Mouse (Mus musculus): ENCODE results near the gene Taok1. TPM values are rescaled to one million over a fixed set of nuclear protein-coding genes. Genes with fewer than 3 reads are reported as not detected.

Taok1 gene
- total RNA-seq, 2 experiments from 2014 or later, result 15.4 to 28.9 TPM

DNA sequence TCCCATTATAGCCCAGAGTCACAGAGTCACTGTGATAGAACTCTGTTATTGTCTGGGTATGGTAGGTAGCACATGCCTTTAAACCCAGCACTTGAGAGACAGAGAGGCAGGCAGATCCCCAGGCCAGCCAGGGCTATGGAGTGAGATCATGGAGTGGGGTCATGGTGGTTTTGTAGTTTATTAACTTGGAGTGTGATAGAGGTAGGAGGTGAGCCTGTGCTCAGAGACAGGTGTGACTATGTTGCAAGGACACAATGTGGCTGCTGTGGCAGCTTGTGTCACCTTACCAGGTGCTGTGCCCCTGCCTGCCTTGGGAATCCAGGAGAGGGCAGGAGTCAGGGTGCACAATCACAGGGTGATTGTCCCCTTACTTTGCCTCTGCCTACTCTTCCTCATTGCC lies 112.1 kb downstream of the Taok1 start:
- no peak for ATAC-seq (replicated peaks; ENCODE audit: low FRiP score, low TSS enrichment, poor library complexity, severe bottlenecking)

- no peak for ATAC-seq (replicated peaks; ENCODE audit: low FRiP score, low TSS enrichment, poor library complexity, severe bottlenecking)
These were observed 112.8 kb downstream of the Taok1 start for GRCm38 (mm10) chr11:77494782-77495181.

GRCm38 (mm10) chr11:77494344-77494676 lies 113.3 kb downstream of the Taok1 start:
- no peak for ATAC-seq (replicated peaks; ENCODE audit: low FRiP score, low TSS enrichment, poor library complexity, severe bottlenecking)

DNA sequence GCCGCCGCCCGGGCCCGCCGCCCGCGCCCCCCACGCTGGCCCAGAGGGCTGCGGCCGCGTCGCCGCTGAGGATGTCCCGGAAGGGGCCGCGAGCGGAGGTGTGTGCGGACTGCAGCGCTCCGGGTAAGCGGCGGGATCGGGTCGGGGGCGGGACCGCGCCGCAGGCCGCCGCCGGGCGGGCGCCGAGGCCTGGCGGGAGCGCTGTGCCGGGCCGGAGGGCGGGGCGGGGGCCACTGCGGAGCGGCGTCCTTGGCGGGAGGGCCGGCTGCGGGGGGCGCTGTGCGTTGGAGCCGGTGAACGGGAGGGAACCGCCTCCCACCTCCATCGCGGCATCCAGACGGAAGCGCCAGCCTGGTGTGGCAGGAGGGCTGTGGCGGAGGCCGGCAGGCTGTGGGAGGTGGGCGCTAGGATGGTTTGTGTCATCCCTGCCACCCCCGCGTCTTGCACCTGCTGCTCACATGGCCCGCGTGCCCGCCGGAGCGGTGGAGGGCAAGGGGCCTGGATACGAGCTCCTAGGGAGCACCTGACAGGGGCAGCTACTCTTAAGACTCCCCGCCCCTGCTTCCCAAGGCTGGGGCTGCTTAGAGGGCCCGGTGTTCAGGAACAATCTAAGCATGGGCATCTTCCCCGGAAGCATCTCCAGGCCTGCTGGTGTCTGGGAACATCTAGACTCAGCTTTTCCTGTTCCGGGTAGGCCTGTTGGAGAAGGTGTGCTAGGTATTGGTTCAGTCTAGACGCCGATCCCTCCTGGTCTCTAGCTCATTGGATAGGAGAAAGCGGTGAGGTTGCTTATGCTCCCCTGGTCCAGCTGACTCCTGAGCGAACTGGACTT lies 113.9 kb downstream of the Taok1 start, which contains the start of gene Git1:
Gene Git1 (plus strand): TSS at position 51 of the 832 bp plus-strand sequence.
- ATAC-seq (replicated peaks; ENCODE audit: low FRiP score, low TSS enrichment, poor library complexity, severe bottlenecking), result no peak

GRCm38 (mm10) chr11:77492911-77493332 lies 114.7 kb downstream of the Taok1 start:
- peak; percentile 66 for ATAC-seq (replicated peaks; ENCODE audit: low FRiP score, low TSS enrichment, poor library complexity, severe bottlenecking)

- no peak for ATAC-seq (replicated peaks; ENCODE audit: low FRiP score, low TSS enrichment, poor library complexity, severe bottlenecking)
These were observed 115.2 kb downstream of the Taok1 start for GRCm38 (mm10) chr11:77492311-77492871.

GRCm38 (mm10) chr11:77491502-77492291 lies 115.9 kb downstream of the Taok1 start:
- peak; percentile 20; the same call in 1 of the 2 replicates for ATAC-seq (replicated peaks; ENCODE audit: low FRiP score, low TSS enrichment, poor library complexity, severe bottlenecking)

- peak; percentile 60 for ATAC-seq (replicated peaks; ENCODE audit: low FRiP score, low TSS enrichment, poor library complexity, severe bottlenecking)
These were observed 116.5 kb downstream of the Taok1 start for GRCm38 (mm10) chr11:77491123-77491501.

DNA sequence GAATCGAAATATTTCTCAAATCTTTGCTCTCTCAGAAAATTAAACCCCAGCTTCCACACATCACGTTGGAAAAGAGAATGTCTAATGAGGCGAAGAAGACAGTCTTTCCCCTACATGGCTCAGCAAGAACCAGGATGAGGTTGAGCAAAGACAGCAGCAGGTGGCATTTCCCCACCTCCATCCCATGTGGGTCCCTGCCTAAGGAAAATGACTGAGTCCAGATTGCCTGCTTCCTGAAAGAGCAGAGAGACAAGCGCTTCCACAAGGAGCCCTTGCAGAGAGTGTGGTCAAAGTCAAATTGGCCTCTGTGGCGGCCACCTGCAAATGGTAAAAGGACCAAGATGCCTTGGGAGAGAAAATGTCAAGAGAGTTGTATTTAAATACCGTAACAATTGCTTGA lies 117.2 kb downstream of the Taok1 start:
- ATAC-seq (replicated peaks; ENCODE audit: low FRiP score, low TSS enrichment, poor library complexity, severe bottlenecking), result no peak

DNA sequence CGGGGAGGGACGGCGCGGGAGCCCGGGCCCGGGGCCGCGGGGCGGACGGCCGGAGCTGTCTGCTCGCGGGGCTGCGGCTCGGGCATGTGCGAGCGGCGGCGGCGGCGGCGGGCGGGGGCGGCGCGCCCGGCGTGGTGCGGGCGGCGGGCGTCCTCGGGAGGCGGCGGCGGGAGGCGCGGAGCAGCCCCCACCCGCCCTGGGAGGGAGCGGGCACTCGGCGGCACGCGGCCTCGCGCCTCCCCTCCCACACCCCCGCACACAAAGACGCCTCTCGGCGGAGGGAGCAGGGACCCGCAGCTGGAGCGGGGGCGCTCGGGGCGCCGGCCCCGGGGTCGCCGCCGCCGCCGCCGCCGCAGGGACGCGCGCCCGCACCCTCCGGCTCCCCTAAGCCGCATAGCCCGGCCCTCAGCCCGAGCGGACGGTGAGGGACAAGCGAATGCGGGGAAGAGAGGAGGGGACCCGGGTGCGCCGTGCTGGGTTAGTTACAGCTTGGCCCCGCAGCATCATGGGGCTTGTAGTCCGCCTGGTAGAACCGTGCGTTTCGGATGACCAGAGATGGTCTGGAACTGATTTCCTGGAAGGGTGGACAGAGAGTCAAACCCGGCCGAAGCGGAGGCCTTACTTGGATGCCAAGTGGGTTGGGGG lies 117.9 kb downstream of the Taok1 start, which contains the start of gene Ankrd13b:
Gene Ankrd13b (minus strand): TSS at position 88 of the 645 bp plus-strand sequence.
- no peak for ATAC-seq (replicated peaks; ENCODE audit: low FRiP score, low TSS enrichment, poor library complexity, severe bottlenecking)

DNA sequence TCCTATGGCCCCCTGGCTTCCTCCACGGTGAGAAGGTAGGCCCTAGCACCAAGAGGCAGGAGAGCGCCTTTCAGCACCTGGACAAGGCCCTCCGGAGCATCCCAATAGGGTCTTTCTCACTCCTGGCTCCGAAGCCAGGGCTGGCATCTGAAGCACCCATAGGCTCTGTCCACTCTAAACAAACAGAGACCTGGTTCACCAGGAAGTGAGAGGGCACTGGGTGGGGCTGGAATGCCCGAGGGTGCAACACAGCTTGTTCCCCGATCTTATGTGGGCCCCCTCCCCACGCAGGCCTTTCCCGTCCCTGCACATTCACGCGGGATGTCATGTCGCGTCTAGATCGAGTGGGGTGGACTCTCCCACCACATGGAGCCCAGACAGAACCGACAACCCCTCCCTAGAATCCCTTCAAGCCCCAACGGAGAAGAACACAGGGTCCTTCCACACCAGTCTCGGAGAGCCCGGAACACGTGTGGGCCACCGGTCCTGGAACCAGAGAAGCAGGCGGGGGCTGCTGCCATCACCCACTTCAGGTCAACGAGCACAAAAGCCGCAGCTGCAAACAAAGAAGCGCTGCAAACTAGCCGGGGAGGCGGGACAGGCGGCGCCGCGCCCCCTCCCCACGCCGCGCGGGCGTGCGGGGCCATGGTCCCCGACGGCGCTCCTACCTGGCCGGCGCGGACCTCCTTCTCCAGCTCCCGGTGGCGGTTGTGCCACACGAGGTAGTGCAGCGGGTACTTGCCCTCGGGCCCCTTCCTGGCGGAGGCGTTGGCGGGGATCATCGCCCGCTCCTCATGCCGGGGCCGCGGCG lies 118.6 kb downstream of the Taok1 start:
- no peak for ATAC-seq (replicated peaks; ENCODE audit: low FRiP score, low TSS enrichment, poor library complexity, severe bottlenecking)

DNA sequence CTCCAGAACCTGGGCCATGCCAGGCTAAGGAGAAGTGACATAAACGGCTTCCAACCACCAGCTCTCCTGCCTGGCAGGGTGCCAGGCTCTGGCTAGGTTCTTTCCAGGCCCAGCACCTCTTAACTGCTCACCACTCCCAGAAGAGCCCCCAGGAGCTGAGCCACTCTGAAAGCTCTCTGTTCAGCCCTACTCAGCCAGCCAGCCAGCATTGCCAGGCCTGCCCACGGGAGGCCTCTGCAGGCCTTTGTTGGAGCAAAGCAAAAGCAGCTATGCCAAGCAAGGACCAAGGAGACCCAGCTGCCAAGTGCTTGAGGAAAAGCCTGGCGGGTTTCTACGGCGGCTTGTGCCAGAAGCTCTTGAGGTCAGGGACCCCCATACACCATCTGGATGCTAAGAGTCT lies 120.8 kb downstream of the Taok1 start:
- ATAC-seq (replicated peaks; ENCODE audit: low FRiP score, low TSS enrichment, poor library complexity, severe bottlenecking), result no peak

- ATAC-seq (replicated peaks; ENCODE audit: low FRiP score, low TSS enrichment, poor library complexity, severe bottlenecking), result no peak
These were observed 122.4 kb downstream of the Taok1 start for GRCm38 (mm10) chr11:77485229-77485628.

- ATAC-seq (replicated peaks; ENCODE audit: low FRiP score, low TSS enrichment, poor library complexity, severe bottlenecking), result no peak
These were observed 123.9 kb downstream of the Taok1 start for GRCm38 (mm10) chr11:77483510-77484255.

- no peak for ATAC-seq (replicated peaks; ENCODE audit: low FRiP score, low TSS enrichment, poor library complexity, severe bottlenecking)
These were observed 124.6 kb downstream of the Taok1 start for GRCm38 (mm10) chr11:77483043-77483442.
